Mouse (Mus musculus) heart, embryonic 14.5 days (tissue): ENCODE data around the gene Rbp2. TPM values are rescaled to one million over a fixed set of nuclear protein-coding genes. Genes with fewer than 3 reads are reported as not detected.

Experiments used
- ATAC-seq: fragments of 200-750 bp; cut with Nextera tagmentation; 2 replicates; pipeline ENCODE4 v1.8.0; 2017; ENCODE audit warnings: low read depth, moderate TSS enrichment; ENCODE audit not compliant: insufficient number of reproducible peaks, insufficient read depth, low FRiP score
- H3K27ac ChIP-seq, 2 experiments: fragments of 200-500 bp in 1 of 2; fragments of 300-500 bp in 1 of 2; sonication (generic) in 1 of 2; replicated peaks in 1 of 2; 2 replicates each; pipeline ENCODE4 v1.5.1; 2012 to 2014; ENCODE audit warnings: low read depth in 2 of 2, low read length in 2 of 2, control low read depth in 1 of 2, mild to moderate bottlenecking in 1 of 2, mixed read lengths in 1 of 2; ENCODE audit not compliant: control insufficient read depth in 1 of 2, insufficient read depth in 1 of 2
- H3K27me3 ChIP-seq: fragments of 300-500 bp; sonication (generic); 2 replicates; pipeline ENCODE4 v1.6.1; 2014; ENCODE audit warnings: mild to moderate bottlenecking, low read length, control low read depth; ENCODE audit not compliant: control insufficient read depth, insufficient read depth
- H3K36me3 ChIP-seq: fragments of 300-500 bp; sonication (generic); 2 replicates; pipeline ENCODE4 v1.6.1; 2014; ENCODE audit warnings: mild to moderate bottlenecking, control low read depth, low read length, mixed read lengths; ENCODE audit not compliant: control insufficient read depth, insufficient read depth
- H3K4me1 ChIP-seq, 2 experiments: fragments of 200-500 bp in 1 of 2; fragments of 300-500 bp in 1 of 2; sonication (generic) in 1 of 2; 2 replicates each; pipeline ENCODE4 v1.6.1; 2012 to 2014; ENCODE audit warnings: low read length in 2 of 2, control low read depth in 1 of 2, mixed read lengths in 1 of 2; ENCODE audit not compliant: control insufficient read depth in 2 of 2, insufficient read depth in 2 of 2
- H3K4me2 ChIP-seq: fragments of 300-500 bp; sonication (generic); 2 replicates; pipeline ENCODE4 v1.6.1; 2014; ENCODE audit warnings: mild to moderate bottlenecking, low read length
- H3K4me3 ChIP-seq, 2 experiments: fragments of 200-500 bp in 1 of 2; fragments of 300-500 bp in 1 of 2; sonication (generic) in 1 of 2; 2 replicates each; pipeline ENCODE4 v1.5.1; 2012 to 2014; ENCODE audit warnings: low read length in 2 of 2, mild to moderate bottlenecking in 2 of 2, control low read depth in 1 of 2, low read depth in 1 of 2, moderate library complexity in 1 of 2; ENCODE audit not compliant: control insufficient read depth in 1 of 2, insufficient read depth in 1 of 2
- H3K9ac ChIP-seq: fragments of 300-500 bp; sonication (generic); 2 replicates; pipeline ENCODE4 v1.6.1; 2014; ENCODE audit warnings: mild to moderate bottlenecking, low read length
- H3K9me3 ChIP-seq: fragments of 300-500 bp; sonication (generic); 2 replicates; pipeline ENCODE4 v1.6.1; 2016; ENCODE audit warnings: low read length, control low read depth; ENCODE audit not compliant: control insufficient read depth
- WGBS: fragments of 180-500 bp; shearing (Covaris S2); extraction: QIAGEN DNeasy Blood & Tissue Kit; methylation state at CpG from one replicate; pipeline ENCODE4 v1.1.7; 2014; 5-methylcytosine and 5-hydroxymethylcytosine counted together
- polyA plus RNA-seq: library from polyadenylated mRNA; unstranded; fragments of >200 nt; fragmentation: Nextera tagmentation; extraction: Ambion mirVana; gene quantifications from 2 replicates; pipeline ENCODE4 v1.2.1, GENCODE M21; 2014

The Rbp2 gene
- polyA plus RNA-seq, 1 experiment from 2014 or later = 0.35 TPM

DNA sequence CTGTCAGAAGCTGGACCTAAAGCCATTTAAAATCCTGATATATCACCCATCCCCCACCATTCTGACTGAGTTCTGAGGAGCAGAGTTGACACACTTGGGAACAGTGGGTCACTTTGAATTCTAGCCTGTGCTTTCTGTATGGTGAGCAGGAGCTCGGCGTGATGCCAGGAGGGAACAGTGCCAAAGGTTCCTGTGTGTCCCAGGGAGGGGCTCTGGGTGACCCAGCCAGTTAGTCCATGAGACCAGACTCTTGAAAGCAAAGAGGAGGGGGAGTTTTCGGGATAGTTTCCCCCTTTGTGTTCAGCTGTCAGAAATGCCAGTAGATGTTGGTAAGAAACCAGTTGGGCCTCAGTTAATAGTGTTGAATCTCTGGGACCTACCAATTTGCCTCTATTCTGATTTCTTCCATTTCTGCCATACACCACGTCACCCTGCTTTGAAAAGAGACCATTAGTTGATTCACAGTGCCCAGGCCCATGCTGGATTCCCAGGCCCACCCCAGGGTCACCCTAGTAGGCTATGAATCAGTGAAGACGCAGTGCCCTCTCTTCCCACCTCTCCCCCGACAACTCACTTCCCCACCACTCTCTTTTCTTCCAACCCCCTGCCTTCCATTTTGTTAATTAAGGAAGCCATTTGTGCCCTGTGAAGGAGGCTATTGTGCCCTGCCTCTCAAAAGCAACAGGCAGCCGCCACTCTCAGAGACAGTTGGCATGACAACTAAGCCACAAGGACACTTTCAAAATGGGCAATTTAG lies 39.0 kb downstream of the Rbp2 start:
- H3K4me2 ChIP-seq = no peak overlapping the region
- 67% methylated on average over 7 of the region's 7 CpGs for WGBS
- no peaks in the 10 kb centered on the region for H3K27me3 ChIP-seq
- no peak overlapping the region for H3K9ac ChIP-seq
- H3K4me3 ChIP-seq = no peak overlapping the region
- no peaks in the 10 kb centered on the region for H3K9me3 ChIP-seq
- no peaks in the 10 kb centered on the region; a peak in 1 of 4 replicates for H3K4me1 ChIP-seq
- H3K27ac ChIP-seq = no peak overlapping the region
- ATAC-seq = no peak
- H3K36me3 ChIP-seq = no peaks in the 10 kb centered on the region

DNA sequence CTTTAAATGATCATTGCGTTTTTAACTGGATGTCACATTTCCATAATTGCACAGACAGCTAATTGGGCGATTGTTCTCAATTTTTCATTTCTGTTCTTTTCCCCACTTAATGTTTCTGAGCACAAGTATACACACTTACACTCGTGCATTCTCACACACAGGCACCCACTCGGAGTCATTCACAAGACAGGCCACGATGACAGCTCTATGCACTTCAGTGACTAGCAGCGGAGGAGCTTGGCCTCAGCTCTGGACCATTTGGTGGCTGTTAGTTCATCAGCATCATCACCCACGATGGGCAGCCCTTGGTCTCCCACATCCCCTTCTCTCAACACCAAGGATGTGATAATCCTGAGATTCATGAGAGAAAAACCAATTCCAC lies 39.6 kb downstream of the Rbp2 start:
- Histone ChIP-seq H3K36me3 (no peaks in the 10 kb centered on the region), H3K4me1 (no peaks in the 10 kb centered on the region; a peak in 1 of 4 replicates), H3K4me2 (no peak overlapping the region), H3K9ac (no peak overlapping the region), H3K27me3 (no peaks in the 10 kb centered on the region), H3K9me3 (no peaks in the 10 kb centered on the region), H3K27ac (no peak overlapping the region), H3K4me3 (no peak overlapping the region)
- ATAC-seq = no peak
- WGBS = 60% methylated on average over 7 of the region's 7 CpGs

DNA sequence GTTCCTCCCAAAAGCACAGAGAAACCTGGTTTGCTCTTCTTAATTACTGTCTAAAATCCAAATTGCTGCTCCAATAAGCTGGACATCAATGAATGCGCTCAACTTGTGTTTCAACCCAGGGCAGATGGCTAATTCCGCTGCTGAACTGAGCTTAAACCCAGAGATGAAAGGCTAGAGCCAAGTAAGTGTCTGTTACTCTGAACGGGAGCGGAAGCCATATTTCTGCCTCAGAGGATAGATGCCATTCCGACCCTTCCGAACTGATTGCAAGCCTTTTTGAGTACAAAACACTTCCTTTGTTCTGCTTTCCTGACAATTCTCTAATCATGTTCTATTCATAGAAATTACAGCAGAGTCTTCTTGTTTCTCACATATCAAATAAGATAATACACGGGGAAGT lies 41.3 kb downstream of the Rbp2 start:
- ATAC-seq = no peak
- no peaks in the 10 kb centered on the region; a peak in 1 of 4 replicates for H3K4me1 ChIP-seq
- no peak overlapping the region; a peak in 1 of 4 replicates for H3K27ac ChIP-seq
- no peaks in the 10 kb centered on the region for H3K9me3 ChIP-seq
- H3K4me3 ChIP-seq = no peak overlapping the region
- no peaks in the 10 kb centered on the region for H3K27me3 ChIP-seq
- no peaks in the 10 kb centered on the region for H3K36me3 ChIP-seq
- H3K9ac ChIP-seq = no peak overlapping the region
- H3K4me2 ChIP-seq = no peak overlapping the region
- 64% methylated on average over 7 of the region's 7 CpGs for WGBS

DNA sequence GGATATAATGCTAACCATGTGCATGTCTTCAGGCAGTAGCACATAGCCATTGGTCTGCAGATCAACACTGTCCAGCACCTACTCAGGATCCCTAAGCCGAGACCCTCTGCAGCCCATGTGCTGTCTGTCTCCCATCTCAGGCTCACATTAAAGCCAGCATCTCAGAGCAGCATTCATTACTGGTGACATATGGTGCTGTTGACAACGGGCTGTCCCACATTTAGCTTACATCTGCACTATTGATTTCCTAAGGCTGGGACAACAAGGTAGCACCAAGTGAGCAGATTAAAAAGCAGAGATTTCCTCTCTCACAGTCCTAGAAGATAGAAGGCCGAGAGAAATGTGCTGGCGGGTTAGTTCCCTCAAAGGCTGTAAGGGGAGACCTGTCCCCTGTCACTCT lies 43.9 kb downstream of the Rbp2 start:
- Histone ChIP-seq H3K36me3 (no peaks in the 10 kb centered on the region), H3K4me3 (no peak overlapping the region), H3K4me2 (no peak overlapping the region), H3K4me1 (no peaks in the 10 kb centered on the region; a peak in 1 of 4 replicates), H3K9ac (no peak overlapping the region), H3K27me3 (no peaks in the 10 kb centered on the region), H3K27ac (no peak overlapping the region), H3K9me3 (no peaks in the 10 kb centered on the region)
- 57% methylated on average over 4 of the region's 4 CpGs for WGBS
- no peak for ATAC-seq

DNA sequence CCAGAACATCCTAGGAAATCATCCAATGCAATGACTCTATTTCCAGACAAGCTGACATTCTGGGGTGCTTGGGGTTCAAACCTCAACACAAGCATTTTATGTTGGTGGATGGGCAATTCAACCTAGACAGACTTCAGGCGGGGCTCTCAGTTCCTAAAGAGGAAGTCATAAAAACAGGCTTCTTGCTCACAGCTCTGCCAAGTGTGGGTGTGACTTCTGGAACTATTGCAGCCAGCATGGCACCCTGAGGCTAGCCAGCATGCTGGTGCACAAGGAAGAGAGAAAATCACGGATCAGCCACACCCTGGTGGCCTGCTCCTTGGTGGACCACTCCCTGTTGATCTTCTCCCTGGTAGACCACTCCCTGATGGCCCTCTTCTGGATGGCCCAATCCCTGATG lies 45.1 kb downstream of the Rbp2 start:
- ATAC-seq = no peak

DNA sequence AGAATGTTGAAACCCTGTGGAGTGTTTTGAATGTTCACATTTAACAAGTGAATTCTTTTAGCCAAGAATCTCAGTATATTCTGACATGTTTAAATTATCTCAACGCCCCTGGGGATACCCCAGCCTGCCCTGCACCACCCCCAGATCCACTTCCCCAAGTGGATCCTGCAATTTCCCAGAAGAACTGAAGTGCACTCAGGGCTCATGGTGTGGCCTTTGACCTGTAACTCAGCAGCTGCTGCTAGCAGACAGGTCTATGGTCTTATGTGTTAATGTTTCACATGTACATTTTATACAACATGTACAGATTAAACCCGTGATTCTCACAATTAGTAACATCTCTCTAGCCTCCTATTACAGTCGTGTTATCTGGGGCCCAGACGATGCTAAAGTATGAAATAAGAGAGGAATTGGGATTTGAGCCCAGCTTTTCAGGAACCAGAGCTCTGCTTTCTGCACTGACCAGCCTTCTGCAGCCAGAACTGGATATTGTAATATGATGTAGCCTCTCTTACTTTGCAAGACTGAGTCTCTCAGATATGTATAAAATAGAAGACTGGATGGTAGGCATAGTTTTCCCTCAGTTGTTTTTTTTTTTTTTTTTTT lies 48.9 kb downstream of the Rbp2 start:
- Histone ChIP-seq H3K27me3 (no peaks in the 10 kb centered on the region), H3K27ac (no peak overlapping the region), H3K9ac (no peak overlapping the region), H3K4me2 (no peak overlapping the region), H3K4me3 (no peak overlapping the region), H3K4me1 (peaks cover 3 to 6% of the 10 kb centered on the region in 2 experiments; a peak in 2 of 4 replicates), H3K36me3 (no peaks in the 10 kb centered on the region), H3K9me3 (no peaks in the 10 kb centered on the region)
- no peak for ATAC-seq
- WGBS = 60% methylated on average over 4 of the region's 4 CpGs

More for the DNA sequence above, 45.1 kb downstream of the Rbp2 start:
- Histone ChIP-seq H3K27ac (no peak overlapping the region), H3K36me3 (no peaks in the 10 kb centered on the region), H3K27me3 (no peaks in the 10 kb centered on the region), H3K9ac (no peak overlapping the region), H3K4me2 (no peak overlapping the region), H3K4me3 (no peak overlapping the region), H3K4me1 (no peaks in the 10 kb centered on the region), H3K9me3 (no peaks in the 10 kb centered on the region)
- 56% methylated on average over 2 of the region's 2 CpGs for WGBS

DNA sequence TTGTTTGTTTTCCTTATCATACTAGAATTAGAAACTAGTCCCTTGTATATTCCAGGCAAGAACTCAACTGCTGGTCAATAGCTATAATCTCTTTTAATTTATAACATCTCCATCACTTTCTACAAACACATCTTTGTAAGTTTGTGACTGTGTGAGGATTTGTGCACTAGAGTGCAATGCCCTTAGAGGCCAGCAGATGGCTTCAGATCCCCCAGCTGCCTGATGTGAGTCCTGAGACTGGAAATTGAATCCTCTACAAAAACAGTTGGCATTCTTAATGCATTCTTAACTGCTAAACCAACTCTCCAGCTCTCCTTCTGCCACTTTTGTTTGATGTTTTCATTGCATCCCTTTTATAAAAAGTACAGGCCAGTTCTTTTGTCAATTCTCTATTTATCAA lies 49.8 kb downstream of the Rbp2 start:
- Histone ChIP-seq H3K9ac (no peak overlapping the region), H3K27me3 (no peaks in the 10 kb centered on the region), H3K27ac (no peak overlapping the region), H3K4me1 (peaks cover 3 to 6% of the 10 kb centered on the region in 2 experiments; a peak in 2 of 4 replicates), H3K4me3 (no peak overlapping the region), H3K9me3 (no peaks in the 10 kb centered on the region), H3K4me2 (no peak overlapping the region), H3K36me3 (no peaks in the 10 kb centered on the region)
- no peak for ATAC-seq
